Mouse (Mus musculus) kidney, embryonic 14.5 days (tissue): ENCODE data around the gene Spsb4. TPM values are rescaled to one million over a fixed set of nuclear protein-coding genes. Genes with fewer than 3 reads are reported as not detected.

Experiments
- ATAC-seq: fragments of 200-750 bp; cut with Nextera tagmentation; 2 replicates; pipeline ENCODE4 v1.8.0; 2017; ENCODE audit warnings: moderate number of reproducible peaks, mild to moderate bottlenecking, moderate TSS enrichment, moderate library complexity; ENCODE audit not compliant: low FRiP score, low TSS enrichment
- H3K27ac ChIP-seq: fragments of 300-500 bp; sonication (generic); 2 replicates; pipeline ENCODE4 v1.5.1; 2014; ENCODE audit warnings: low read depth, mild to moderate bottlenecking, low read length, moderate library complexity, mixed read lengths
- H3K27me3 ChIP-seq: fragments of 300-500 bp; sonication (generic); 2 replicates; pipeline ENCODE4 v1.6.1; 2014; ENCODE audit warnings: mild to moderate bottlenecking, low read length; ENCODE audit not compliant: control insufficient read depth, insufficient read depth
- H3K36me3 ChIP-seq: fragments of 300-500 bp; sonication (generic); 2 replicates; pipeline ENCODE4 v1.6.1; 2014; ENCODE audit warnings: low read length, mixed read lengths; ENCODE audit not compliant: control insufficient read depth, insufficient read depth
- H3K4me1 ChIP-seq: fragments of 300-500 bp; sonication (generic); 2 replicates; pipeline ENCODE4 v1.6.1; 2014; ENCODE audit warnings: low read length, mixed read lengths; ENCODE audit not compliant: control insufficient read depth, insufficient read depth
- H3K4me2 ChIP-seq: fragments of 300-500 bp; sonication (generic); replicated peaks from 2 replicates; pipeline ENCODE4 v1.6.1; 2014; ENCODE audit warnings: low read depth, mild to moderate bottlenecking, low read length
- H3K4me3 ChIP-seq: fragments of 300-500 bp; sonication (generic); 2 replicates; pipeline ENCODE4 v1.5.1; 2014; ENCODE audit warnings: mild to moderate bottlenecking, low read length
- H3K9ac ChIP-seq: fragments of 300-500 bp; sonication (generic); 2 replicates; pipeline ENCODE4 v1.6.1; 2014; ENCODE audit warnings: low read depth, mild to moderate bottlenecking, low read length, moderate library complexity
- H3K9me3 ChIP-seq: fragments of 300-500 bp; sonication (generic); 2 replicates; pipeline ENCODE4 v1.6.1; 2016; ENCODE audit warnings: low read length; ENCODE audit not compliant: control insufficient read depth
- WGBS: fragments of 180-500 bp; shearing (Covaris S2); extraction: QIAGEN DNeasy Blood & Tissue Kit; methylation state at CpG from one replicate; pipeline ENCODE4 v1.1.7; 2014; 5-methylcytosine and 5-hydroxymethylcytosine counted together
- polyA plus RNA-seq: library from polyadenylated mRNA; unstranded; fragments of >200 nt; fragmentation: Nextera tagmentation; extraction: Ambion mirVana; gene quantifications from 2 replicates; pipeline ENCODE4 v1.2.1, GENCODE M21; 2014

The Spsb4 gene
- polyA plus RNA-seq, 1 experiment from 2014 or later, result 55.6 TPM

DNA sequence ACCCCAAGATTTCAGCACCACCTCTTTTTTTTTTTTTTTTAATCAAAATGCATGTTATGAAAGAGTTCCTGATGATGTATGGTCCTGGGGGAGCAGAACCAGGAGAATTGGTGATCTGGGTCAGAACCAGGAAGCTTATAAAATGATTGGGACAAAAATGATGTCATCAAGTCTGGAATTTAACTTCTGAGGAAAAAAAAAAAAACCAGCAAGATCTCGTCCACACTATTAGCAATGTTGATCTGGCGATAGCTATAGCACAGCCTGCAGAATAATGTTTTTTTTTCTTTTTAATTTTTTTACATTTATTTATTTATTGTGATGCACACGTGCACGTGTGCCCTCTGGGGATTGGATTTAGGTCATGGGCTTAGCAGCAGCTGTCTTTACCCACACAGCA, 27.6 kb upstream of the Spsb4 start:
- no peak for ATAC-seq
- Histone ChIP-seq H3K9ac (no peak overlapping the region), H3K27ac (no peak overlapping the region), H3K27me3 (no peaks in the 10 kb centered on the region), H3K4me3 (no peak overlapping the region), H3K4me1 (no peaks in the 10 kb centered on the region), H3K36me3 (no peaks in the 10 kb centered on the region), H3K9me3 (no peaks in the 10 kb centered on the region), H3K4me2 (no peak overlapping the region)
- 88% methylated on average over 4 of the region's 4 CpGs for WGBS

DNA sequence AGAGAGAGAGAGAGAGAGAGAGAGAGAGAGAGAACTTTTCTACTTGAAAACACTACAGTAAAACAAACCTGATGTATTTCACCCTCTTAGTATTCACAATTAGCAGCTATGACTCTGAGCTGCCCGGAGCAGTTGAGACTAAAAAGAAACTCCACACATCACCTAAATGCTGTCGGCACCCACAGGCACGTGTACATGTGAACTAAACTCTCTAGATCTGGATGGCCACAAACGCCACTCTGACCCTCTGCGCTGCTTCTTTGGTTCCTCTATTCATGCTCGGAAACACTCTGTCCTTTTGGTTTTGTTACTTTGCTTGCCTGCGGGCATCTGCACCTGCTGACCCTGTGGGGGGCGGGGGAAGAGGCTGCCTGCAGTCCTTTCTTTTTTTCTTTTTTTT, 23.0 kb upstream of the Spsb4 start:
- Histone ChIP-seq H3K27me3 (no peaks in the 10 kb centered on the region), H3K27ac (no peak overlapping the region), H3K4me2 (no peak overlapping the region), H3K4me1 (no peaks in the 10 kb centered on the region), H3K9ac (no peak overlapping the region), H3K4me3 (no peak overlapping the region), H3K9me3 (no peaks in the 10 kb centered on the region), H3K36me3 (no peaks in the 10 kb centered on the region)
- no peak for ATAC-seq
- WGBS, result 85% methylated on average over 8 of the region's 8 CpGs

DNA sequence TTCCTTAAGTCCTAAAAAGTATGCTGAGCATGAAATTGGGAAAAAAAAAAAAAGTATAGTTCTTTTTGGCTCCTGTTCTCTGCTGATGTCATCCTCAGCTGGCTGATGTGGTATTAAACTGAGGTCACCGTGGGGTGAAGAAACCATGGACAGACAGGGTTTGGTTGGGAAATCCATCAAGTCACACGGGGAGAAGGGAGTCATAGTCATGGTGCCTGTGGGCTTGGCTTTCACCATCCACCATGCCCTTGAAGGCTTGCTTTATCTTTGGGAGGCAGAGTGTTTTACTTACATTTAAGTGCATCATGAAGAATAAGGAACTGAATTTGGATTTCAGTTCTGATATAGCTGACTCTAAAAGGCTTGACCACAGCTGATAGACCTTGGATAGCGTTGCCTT, 19.4 kb upstream of the Spsb4 start:
- H3K27me3 ChIP-seq, result no peaks in the 10 kb centered on the region
- H3K9ac ChIP-seq, result no peak overlapping the region
- ATAC-seq, result no peak
- no peak overlapping the region for H3K4me3 ChIP-seq
- no peaks in the 10 kb centered on the region for H3K36me3 ChIP-seq
- no peak overlapping the region for H3K4me2 ChIP-seq
- H3K9me3 ChIP-seq, result no peaks in the 10 kb centered on the region
- 89% methylated on average over 3 of the region's 3 CpGs for WGBS
- H3K27ac ChIP-seq, result no peak overlapping the region
- no peaks in the 10 kb centered on the region for H3K4me1 ChIP-seq

DNA sequence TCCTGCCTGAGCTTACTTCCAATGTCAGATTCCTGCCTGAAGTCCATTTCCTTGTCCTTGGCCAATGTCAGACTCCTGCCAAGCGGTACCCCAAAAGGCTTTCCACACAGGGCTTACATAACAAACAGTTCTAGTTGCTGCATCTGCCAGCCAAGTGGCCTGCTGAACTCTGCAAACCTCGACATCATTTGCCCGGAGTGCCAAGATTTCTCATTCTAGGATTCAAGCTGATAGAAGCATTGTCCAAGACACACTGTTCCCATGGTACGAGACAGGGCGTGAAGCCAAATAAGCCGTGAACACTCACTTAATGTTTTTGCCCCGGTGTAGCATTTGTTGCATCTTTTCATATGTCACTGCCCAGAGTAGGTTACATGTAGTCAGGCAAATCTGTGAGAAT, 18.0 kb upstream of the Spsb4 start:
- Histone ChIP-seq H3K9ac (no peak overlapping the region), H3K9me3 (no peaks in the 10 kb centered on the region), H3K36me3 (no peaks in the 10 kb centered on the region), H3K27ac (no peak overlapping the region), H3K4me2 (no peak overlapping the region), H3K4me3 (no peak overlapping the region), H3K27me3 (no peaks in the 10 kb centered on the region), H3K4me1 (no peaks in the 10 kb centered on the region)
- ATAC-seq, result no peak
- 88% methylated on average over 7 of the region's 7 CpGs for WGBS

DNA sequence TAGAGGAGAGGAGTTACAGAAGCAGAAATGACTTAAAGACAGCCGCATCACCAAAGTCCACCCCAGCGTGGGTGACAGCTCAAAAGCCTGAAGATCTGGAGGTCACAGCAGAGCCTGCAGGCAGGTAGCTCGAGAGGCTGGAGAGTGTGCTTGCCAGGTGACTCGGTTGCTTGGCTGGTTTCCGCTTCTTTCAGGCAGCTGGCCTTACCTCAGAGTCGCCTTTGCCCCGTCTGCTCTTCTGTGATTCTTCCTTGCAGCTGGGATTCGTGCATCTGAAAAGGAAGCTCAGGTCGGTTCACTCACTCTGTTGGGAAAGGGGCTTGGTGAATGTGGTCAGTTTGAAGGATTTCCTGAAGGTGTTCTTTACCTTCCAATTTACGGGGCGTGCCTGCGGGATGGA, 8.7 kb upstream of the Spsb4 start:
- Histone ChIP-seq H3K27ac (no peak overlapping the region), H3K9ac (no peak overlapping the region), H3K36me3 (no peaks in the 10 kb centered on the region), H3K9me3 (no peaks in the 10 kb centered on the region), H3K27me3 (no peaks in the 10 kb centered on the region), H3K4me3 (no peak overlapping the region), H3K4me2 (no peak overlapping the region), H3K4me1 (0 out of 2 replicates have a peak, but pooled peaks cover 5% of the 10 kb centered on the region)
- ATAC-seq, result no peak
- WGBS, result 78% methylated on average over 12 of the region's 12 CpGs

DNA sequence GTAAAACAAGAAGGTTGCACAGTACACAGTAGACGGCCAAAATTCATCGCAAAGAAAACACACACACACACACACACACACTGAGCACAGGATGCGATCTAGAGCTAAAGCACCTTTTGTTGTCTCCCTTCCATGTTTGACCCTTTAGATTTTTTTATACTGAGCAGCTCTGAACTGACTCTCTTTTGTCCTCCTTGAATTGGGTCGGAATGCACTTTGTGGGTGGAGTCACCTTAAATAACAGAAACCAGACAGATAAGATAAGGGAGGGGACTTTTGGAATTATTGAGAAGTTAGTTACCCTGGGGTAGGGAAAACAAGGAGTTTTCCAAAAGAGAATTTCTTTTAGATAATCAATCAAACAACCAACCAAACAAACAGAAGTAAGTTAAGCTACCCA, 7.4 kb upstream of the Spsb4 start:
- H3K9me3 ChIP-seq, result no peaks in the 10 kb centered on the region
- no peak overlapping the region for H3K4me3 ChIP-seq
- H3K27me3 ChIP-seq, result no peaks in the 10 kb centered on the region
- H3K27ac ChIP-seq, result no peak overlapping the region
- 0 out of 2 replicates have a peak, but pooled peaks cover 5% of the 10 kb centered on the region for H3K4me1 ChIP-seq
- no peak for ATAC-seq
- no peak overlapping the region for H3K4me2 ChIP-seq
- H3K9ac ChIP-seq, result no peak overlapping the region
- WGBS, result 93% methylated on average over 4 of the region's 4 CpGs
- no peaks in the 10 kb centered on the region for H3K36me3 ChIP-seq

DNA sequence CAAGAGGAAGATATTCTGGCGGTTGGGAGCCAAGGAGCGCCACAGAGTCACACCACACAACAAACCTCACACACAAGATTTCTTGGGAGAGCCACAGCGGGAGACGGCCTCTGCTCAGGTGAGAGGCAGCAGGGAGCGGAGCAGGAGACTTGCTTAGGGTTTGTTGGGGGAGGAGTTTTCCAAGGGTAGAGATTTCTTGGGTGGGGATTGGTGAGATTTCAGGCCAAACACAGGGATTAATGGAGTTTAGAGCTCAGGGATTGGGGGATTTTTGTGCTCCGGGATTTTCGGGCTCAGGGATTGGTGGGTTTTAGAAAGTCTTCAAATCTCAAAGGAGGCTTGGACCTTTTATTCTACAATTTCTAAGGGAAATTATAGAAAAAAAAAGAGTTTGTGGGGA, 5.8 kb upstream of the Spsb4 start:
- no peak for ATAC-seq
- H3K4me3 ChIP-seq, result no peak overlapping the region
- no peak overlapping the region for H3K9ac ChIP-seq
- H3K4me2 ChIP-seq, result no peak overlapping the region
- no peak overlapping the region for H3K27ac ChIP-seq
- 0 out of 2 replicates have a peak, but pooled peaks cover 6% of the 10 kb centered on the region for H3K4me1 ChIP-seq
- WGBS, result 73% methylated on average over 7 of the region's 7 CpGs
- no peaks in the 10 kb centered on the region for H3K36me3 ChIP-seq
- no peaks in the 10 kb centered on the region for H3K27me3 ChIP-seq
- no peaks in the 10 kb centered on the region for H3K9me3 ChIP-seq

DNA sequence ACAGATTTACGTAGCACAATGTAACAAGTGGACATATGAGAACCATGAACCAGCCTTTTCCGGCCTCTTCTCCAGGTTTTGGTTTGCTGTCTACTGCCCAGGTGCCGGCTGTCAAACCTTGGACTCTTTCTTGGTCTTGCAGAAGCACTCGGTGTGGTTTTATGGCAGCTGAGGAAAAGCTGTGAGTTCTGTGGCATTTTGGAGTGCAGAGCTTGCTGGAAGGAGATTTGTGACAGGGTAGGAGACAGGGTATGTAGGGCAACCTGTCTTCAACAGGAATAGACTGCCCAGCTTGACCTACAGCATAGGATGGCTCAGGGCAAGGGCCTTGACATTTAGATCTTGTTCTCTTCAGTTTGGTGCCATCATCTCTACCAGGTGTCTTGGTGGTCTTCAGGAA, 4.3 kb upstream of the Spsb4 start:
- no peak overlapping the region for H3K4me3 ChIP-seq
- WGBS, result 88% methylated on average over 4 of the region's 4 CpGs
- no peaks in the 10 kb centered on the region for H3K36me3 ChIP-seq
- H3K4me1 ChIP-seq, result 0 out of 2 replicates have a peak, but pooled peaks cover 11% of the 10 kb centered on the region
- no peaks in the 10 kb centered on the region for H3K9me3 ChIP-seq
- no peak overlapping the region for H3K9ac ChIP-seq
- no peak overlapping the region for H3K4me2 ChIP-seq
- no peak for ATAC-seq
- H3K27ac ChIP-seq, result no peak overlapping the region
- no peaks in the 10 kb centered on the region for H3K27me3 ChIP-seq

DNA sequence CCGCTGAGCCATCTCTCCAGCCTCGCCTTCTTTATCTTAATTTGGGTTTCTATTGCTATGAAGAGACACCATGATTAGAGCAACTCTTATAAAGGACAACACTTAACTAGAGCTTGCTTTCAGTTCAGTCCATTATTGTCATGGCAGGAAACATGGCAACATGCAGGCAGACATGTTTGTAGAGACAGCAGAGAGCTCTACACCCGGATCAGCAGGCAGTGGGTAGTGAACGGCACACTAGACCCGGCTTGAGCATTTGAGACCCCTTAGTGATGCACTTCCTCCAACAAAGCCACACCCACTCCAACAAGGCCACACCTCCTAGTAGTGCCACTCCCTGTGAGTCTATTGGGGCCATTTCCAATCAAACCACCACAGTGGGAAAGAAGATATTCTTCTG, 3.7 kb upstream of the Spsb4 start:
- no peak overlapping the region for H3K4me3 ChIP-seq
- 93% methylated on average over 5 of the region's 5 CpGs for WGBS

DNA sequence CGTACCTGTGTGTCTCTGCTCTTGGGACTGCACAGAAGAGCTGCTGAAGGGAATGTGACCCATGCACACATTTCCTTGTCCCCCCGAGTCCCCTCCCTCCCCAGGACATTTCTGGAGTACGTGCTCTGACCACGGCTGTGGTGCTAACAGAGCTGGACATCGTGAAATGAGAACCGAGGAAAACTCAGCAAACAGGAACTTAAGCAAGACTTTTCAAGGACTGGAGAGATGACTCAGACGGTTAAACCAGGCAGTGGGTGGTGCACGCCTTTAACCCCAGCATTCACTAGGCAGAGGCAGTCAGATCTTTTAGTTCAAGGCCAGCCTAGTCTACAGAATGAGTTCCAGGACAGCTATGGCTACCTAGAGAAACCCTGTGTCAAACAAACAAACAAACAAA, 1.5 kb upstream of the Spsb4 start:
- Histone ChIP-seq H3K9ac (no peak overlapping the region), H3K4me1 (peaks cover 21% of the 10 kb centered on the region), H3K36me3 (no peaks in the 10 kb centered on the region), H3K4me3 (no peak overlapping the region), H3K27ac (no peak overlapping the region), H3K9me3 (no peaks in the 10 kb centered on the region), H3K4me2 (no peak overlapping the region), H3K27me3 (no peaks in the 10 kb centered on the region; the same call in 1 of the 2 replicates)
- WGBS, result 77% methylated on average over 8 of the region's 8 CpGs
- ATAC-seq, result no peak

More for the DNA sequence above, 3.7 kb upstream of the Spsb4 start:
- H3K4me1 ChIP-seq, result 0 out of 2 replicates have a peak, but pooled peaks cover 11% of the 10 kb centered on the region
- H3K27ac ChIP-seq, result no peak overlapping the region
- no peaks in the 10 kb centered on the region for H3K36me3 ChIP-seq
- H3K9ac ChIP-seq, result no peak overlapping the region
- no peaks in the 10 kb centered on the region for H3K9me3 ChIP-seq
- H3K27me3 ChIP-seq, result no peaks in the 10 kb centered on the region
- H3K4me2 ChIP-seq, result no peak overlapping the region
- ATAC-seq, result no peak
